Mouse (Mus musculus): ENCODE measurements around the gene Trim15. TPM values are rescaled to one million over a fixed set of nuclear protein-coding genes. Genes with fewer than 3 reads are reported as not detected.

The Trim15 gene
- polyA plus RNA-seq, 1 experiment from 2014 or later: not detected

GRCm38 (mm10) chr17:36849992-36850391 lies 17.0 kb downstream of the Trim15 start:
- peaks cover 51% of the 10 kb centered on the region for H3K36me3 ChIP-seq (ENCODE audit: inconsistent target)
- H3K27ac ChIP-seq: no peak overlapping the region
- WGBS (ENCODE audit: missing documents): 94% methylated on average over 2 of the region's 2 CpGs
- H3K4me3 ChIP-seq (ENCODE audit: inconsistent target): no peak overlapping the region
- peaks cover 42% of the 10 kb centered on the region; the same call in 1 of the 2 replicates for H3K79me2 ChIP-seq (ENCODE audit: inconsistent target)

DNA sequence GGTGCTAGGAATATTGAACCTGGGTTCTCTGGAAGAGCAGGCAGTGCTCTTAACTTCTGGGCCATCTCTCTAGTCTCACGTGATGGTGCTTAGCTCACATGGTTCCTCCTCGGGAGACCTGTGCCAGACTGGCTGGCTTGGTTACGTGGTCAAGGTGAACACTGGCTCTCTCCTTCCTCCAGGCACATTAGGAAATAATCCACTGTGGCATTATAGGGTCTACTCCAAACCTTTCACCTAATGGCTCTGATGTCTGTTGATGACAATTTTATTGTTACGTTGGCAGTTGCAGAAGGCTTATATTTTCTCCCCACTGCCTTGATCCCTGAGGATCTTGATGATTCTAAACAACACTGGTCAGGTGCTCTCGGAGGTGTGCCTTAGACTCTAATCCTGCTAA lies 18.1 kb downstream of the Trim15 start:
- Histone ChIP-seq H3K27ac (peak overlapping the region; percentile 7; the same call in 1 of the 2 replicates), H3K36me3 (ENCODE audit: inconsistent target) (peaks cover 41% of the 10 kb centered on the region), H3K4me3 (ENCODE audit: inconsistent target) (no peak overlapping the region), H3K79me2 (ENCODE audit: inconsistent target) (peaks cover 53% of the 10 kb centered on the region; the same call in 1 of the 2 replicates)
- WGBS (ENCODE audit: missing documents): 83% methylated on average over 5 of the region's 5 CpGs

GRCm38 (mm10) chr17:36844725-36845124 lies 22.3 kb downstream of the Trim15 start:
- Histone ChIP-seq H3K79me2 (ENCODE audit: inconsistent target) (peaks cover 87% of the 10 kb centered on the region), H3K4me3 (ENCODE audit: inconsistent target) (no peak overlapping the region), H3K27ac (no peak overlapping the region), H3K36me3 (ENCODE audit: inconsistent target) (0 out of 2 replicates have a peak, but pooled peaks cover 11% of the 10 kb centered on the region)
- WGBS (ENCODE audit: missing documents): 77% methylated on average over 1 of the region's 1 CpGs

DNA sequence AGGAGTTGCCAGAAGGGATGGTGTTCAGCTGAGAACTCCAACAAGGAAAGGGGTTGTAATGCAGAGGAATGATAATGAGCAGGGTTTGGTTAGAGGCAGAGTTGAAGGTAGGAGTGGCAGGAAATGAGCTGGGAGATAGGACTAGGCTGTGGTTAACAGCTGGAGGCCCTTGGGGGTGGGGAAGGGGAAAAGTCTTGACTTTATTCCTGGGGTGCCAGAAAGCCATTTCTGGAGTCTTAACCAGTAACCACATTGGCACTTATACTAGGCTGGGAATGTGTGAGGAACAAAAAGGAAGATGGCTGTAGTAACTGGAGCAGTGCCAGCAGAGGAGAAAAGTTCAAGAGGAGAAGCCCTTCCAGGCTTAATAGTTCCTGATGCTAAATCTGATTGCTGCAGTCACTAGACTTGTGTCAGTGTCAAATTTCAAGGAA lies 22.7 kb downstream of the Trim15 start:
- Histone ChIP-seq H3K36me3 (ENCODE audit: inconsistent target) (0 out of 2 replicates have a peak, but pooled peaks cover 11% of the 10 kb centered on the region), H3K79me2 (ENCODE audit: inconsistent target) (peaks cover 92% of the 10 kb centered on the region), H3K27ac (no peak overlapping the region), H3K4me3 (ENCODE audit: inconsistent target) (no peak overlapping the region)

DNA sequence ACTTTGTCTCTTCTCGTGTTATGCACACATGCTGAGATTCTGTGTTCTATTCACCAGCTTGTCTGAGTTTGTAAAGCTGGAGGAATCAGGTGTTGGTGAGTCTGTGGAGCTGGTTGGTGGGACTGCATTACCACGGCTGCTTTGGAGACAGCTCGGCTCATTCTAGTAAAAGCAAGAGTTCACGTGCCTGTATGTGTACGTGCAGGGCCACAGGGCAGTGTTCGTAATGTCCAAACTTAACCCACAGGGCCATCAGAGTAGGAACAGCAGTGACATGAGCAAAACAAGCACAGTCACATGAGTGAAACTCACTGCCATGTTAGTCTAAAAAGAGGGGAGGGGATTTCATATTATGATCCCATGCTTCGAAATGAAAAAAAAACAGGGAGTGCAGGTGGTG lies 23.3 kb downstream of the Trim15 start:
- WGBS (ENCODE audit: missing documents): 86% methylated on average over 7 of the region's 7 CpGs
- Histone ChIP-seq H3K36me3 (ENCODE audit: inconsistent target) (0 out of 2 replicates have a peak, but pooled peaks cover 11% of the 10 kb centered on the region), H3K79me2 (ENCODE audit: inconsistent target) (peaks cover 98% of the 10 kb centered on the region), H3K27ac (no peak overlapping the region), H3K4me3 (ENCODE audit: inconsistent target) (no peak overlapping the region)

GRCm38 (mm10) chr17:36840961-36841445 lies 26.0 kb downstream of the Trim15 start:
- no peak overlapping the region for H3K4me3 ChIP-seq (ENCODE audit: inconsistent target)
- 0 out of 2 replicates have a peak, but pooled peaks cover 6% of the 10 kb centered on the region for H3K36me3 ChIP-seq (ENCODE audit: inconsistent target)
- H3K79me2 ChIP-seq (ENCODE audit: inconsistent target): peaks cover 87% of the 10 kb centered on the region
- H3K27ac ChIP-seq: no peak overlapping the region

- H3K27ac ChIP-seq: no peak overlapping the region
- H3K4me3 ChIP-seq (ENCODE audit: inconsistent target): no peak overlapping the region
- 0 out of 2 replicates have a peak, but pooled peaks cover 6% of the 10 kb centered on the region for H3K36me3 ChIP-seq (ENCODE audit: inconsistent target)
- H3K79me2 ChIP-seq (ENCODE audit: inconsistent target): peaks cover 76% of the 10 kb centered on the region
- 91% methylated on average over 3 of the region's 3 CpGs for WGBS (ENCODE audit: missing documents)
These were observed 27.1 kb downstream of the Trim15 start for GRCm38 (mm10) chr17:36839931-36840330.

- WGBS (ENCODE audit: missing documents): 34% methylated on average over 5 of the region's 5 CpGs
- Histone ChIP-seq H3K36me3 (ENCODE audit: inconsistent target) (0 out of 2 replicates have a peak, but pooled peaks cover 6% of the 10 kb centered on the region), H3K79me2 (ENCODE audit: inconsistent target) (peaks cover 67% of the 10 kb centered on the region), H3K4me3 (ENCODE audit: inconsistent target) (no peak overlapping the region), H3K27ac (no peak overlapping the region)
These were observed 28.0 kb downstream of the Trim15 start for GRCm38 (mm10) chr17:36839001-36839400.

DNA sequence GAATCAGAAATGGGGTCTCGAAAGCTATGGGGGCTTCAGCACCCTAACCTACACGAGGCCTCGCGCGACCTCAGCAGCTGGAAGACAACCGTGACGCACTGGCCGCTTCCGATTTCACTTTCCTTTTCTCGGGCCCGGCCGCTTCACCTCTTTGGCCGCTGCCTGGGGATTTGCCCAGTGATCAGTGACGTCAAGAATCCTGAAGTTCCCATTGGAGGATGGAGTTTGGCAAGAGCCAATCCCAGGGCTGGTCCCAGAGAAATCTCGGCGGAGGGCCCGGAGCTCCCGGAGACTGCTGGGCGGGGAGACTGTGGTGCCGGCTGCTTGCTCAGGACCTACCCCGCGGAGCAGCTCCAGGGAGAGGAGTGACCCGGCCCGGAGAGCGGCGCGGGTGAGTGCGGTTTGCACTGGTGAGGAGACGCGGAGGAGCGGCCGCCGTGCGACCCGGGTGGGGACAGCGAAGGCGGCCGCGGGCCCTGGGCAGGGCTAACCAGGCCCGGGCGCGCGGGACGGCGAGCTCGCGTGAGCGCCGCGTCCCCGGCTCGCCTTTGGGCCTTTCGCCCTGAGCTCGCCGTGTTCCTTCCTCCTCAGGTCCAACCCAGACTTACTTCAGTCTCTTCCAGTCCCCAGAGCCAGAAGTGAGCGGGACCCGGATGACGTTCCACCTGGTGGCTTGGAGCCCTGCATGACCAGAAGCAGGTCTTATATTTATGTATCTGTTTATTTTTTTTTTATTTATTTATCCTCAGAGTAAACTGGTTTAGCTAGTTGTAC lies 29.9 kb downstream of the Trim15 start, which contains the start of gene Trim26:
Trim26 (plus strand) TSS at position 261 of the 774 bp plus-strand sequence.
- Histone ChIP-seq H3K79me2 (ENCODE audit: inconsistent target) (peaks cover 47% of the 10 kb centered on the region), H3K36me3 (ENCODE audit: inconsistent target) (0 out of 2 replicates have a peak, but pooled peaks cover 6% of the 10 kb centered on the region), H3K27ac (peak within 1 kb of the TSS; percentile 65), H3K4me3 (ENCODE audit: inconsistent target) (peak within 1 kb of the TSS; percentile 49)
- under 1% methylated on average over 58 of the region's 58 CpGs for WGBS (ENCODE audit: missing documents)

GRCm38 (mm10) chr17:36836427-36836812 lies 30.6 kb downstream of the Trim15 start:
- Histone ChIP-seq H3K4me3 (ENCODE audit: inconsistent target) (peak overlapping the region; percentile 49), H3K79me2 (ENCODE audit: inconsistent target) (peaks cover 41% of the 10 kb centered on the region), H3K36me3 (ENCODE audit: inconsistent target) (0 out of 2 replicates have a peak, but pooled peaks cover under 1% of the 10 kb centered on the region), H3K27ac (peak overlapping the region; percentile 65)
- WGBS (ENCODE audit: missing documents): 5% methylated on average over 3 of the region's 3 CpGs

DNA sequence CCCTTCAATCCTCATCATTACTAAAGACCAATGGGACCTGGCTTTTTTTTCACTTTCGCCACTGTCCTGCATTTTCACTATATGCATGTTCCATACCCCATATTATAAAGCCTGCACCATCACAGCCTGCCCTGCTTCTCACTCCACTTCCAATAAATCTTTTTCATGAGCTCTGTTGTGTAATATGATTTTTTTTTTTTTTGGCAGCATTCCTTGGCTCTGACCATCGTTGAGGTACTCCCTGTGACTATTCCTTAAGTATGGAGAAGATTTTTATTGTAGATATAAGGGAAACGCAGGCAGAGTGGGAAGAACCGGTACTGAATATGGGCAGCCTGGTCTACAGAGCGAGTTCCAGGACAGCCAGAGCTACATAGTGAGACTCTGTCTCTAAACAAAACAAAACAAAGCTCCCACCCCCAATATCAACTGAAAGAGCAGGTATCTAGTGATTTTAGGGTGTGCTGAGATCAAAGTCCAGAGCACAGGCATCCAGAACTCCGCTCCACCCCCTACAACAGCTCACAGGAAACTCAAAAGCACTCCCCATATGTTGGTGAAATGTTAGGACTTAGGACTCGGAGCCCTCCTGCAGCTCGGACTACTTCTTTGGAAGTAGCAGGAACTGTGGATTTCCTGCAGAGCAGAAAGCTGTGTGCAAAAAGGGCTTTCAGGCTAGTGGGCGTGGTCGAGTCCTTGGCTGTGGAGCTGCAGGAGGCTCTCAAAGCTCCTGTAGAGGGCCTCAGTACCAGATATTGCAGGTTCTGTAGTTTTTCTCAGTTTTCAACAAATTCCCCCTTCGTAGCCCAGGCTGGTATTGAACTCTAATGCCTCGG lies 31.2 kb downstream of the Trim15 start:
- Histone ChIP-seq H3K27ac (peak overlapping the region; percentile 65; the same call in 1 of the 2 replicates), H3K4me3 (ENCODE audit: inconsistent target) (peak overlapping the region; percentile 49; the same call in 1 of the 2 replicates)
- 43% methylated on average over 12 of the region's 12 CpGs for WGBS (ENCODE audit: missing documents)

DNA sequence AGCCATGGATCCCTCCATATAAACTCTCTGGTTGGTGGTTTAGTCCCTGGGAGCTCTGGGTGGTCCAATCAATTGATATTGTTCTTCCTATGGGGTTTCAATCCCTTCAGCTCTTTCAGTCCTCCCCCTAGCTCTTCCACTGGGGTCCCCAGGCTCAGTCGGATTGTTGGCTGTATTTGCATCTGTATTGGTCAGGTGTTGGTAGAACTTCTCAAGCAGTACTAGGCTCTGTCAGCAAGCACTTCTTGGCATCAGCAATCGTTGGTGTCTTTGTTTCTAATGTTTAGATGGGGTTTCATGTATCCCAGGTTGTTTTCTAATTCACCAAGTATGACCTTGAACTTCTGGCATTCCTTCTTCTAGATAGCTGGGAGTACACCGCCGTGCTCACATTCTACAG lies 34.3 kb downstream of the Trim15 start:
- no peak overlapping the region for H3K4me3 ChIP-seq (ENCODE audit: inconsistent target)
- peaks cover 4% of the 10 kb centered on the region for H3K79me2 ChIP-seq (ENCODE audit: inconsistent target)
- H3K27ac ChIP-seq: no peak overlapping the region
- no peaks in the 10 kb centered on the region for H3K36me3 ChIP-seq (ENCODE audit: inconsistent target)
- 71% methylated on average over 4 of the region's 4 CpGs for WGBS (ENCODE audit: missing documents)

More for the DNA sequence above, 31.2 kb downstream of the Trim15 start:
- H3K36me3 ChIP-seq (ENCODE audit: inconsistent target): no peaks in the 10 kb centered on the region
- H3K79me2 ChIP-seq (ENCODE audit: inconsistent target): peaks cover 35% of the 10 kb centered on the region

GRCm38 (mm10) chr17:36830470-36830869 lies 36.5 kb downstream of the Trim15 start:
- WGBS (ENCODE audit: missing documents): 56% methylated on average over 3 of the region's 3 CpGs
- no peaks in the 10 kb centered on the region for H3K36me3 ChIP-seq (ENCODE audit: inconsistent target)
- no peaks in the 10 kb centered on the region for H3K79me2 ChIP-seq (ENCODE audit: inconsistent target)
- H3K4me3 ChIP-seq (ENCODE audit: inconsistent target): no peak overlapping the region
- no peak overlapping the region for H3K27ac ChIP-seq

DNA sequence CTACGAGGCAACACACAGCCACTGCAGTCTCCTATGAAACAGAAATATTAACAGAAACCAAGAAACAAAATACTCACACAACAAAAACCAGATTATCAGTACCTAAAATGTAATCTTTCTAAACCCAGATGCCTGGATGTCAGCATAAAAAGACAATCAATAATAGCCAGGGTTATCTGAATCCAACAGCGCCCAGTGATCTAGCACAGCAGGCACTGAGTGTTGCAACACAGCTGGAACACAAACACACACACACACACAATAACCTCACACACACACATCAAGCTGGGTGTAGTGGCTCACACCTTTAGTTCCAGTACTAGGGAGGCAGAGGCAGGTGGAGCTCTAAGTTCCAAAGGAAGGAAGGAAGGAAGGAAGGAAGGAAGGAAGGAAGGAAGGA lies 38.5 kb downstream of the Trim15 start:
- Histone ChIP-seq H3K4me3 (ENCODE audit: inconsistent target) (no peak overlapping the region), H3K79me2 (ENCODE audit: inconsistent target) (no peaks in the 10 kb centered on the region), H3K27ac (no peak overlapping the region), H3K36me3 (ENCODE audit: inconsistent target) (no peaks in the 10 kb centered on the region)
- WGBS (ENCODE audit: missing documents): 96% methylated on average over 2 of the region's 2 CpGs

All from macrophage (primary cell).